Mouse (Mus musculus): Measurements from ENCODE around the gene Bace2. TPM values are rescaled to one million over a fixed set of nuclear protein-coding genes. Genes with fewer than 3 reads are reported as not detected.

Bace2 gene
- total and polyA plus RNA-seq, 3 experiments: not detected

- peak overlapping the region; percentile 19 for H3K9ac ChIP-seq (ENCODE audit: control insufficient read depth, low read depth, low read length, poor library complexity, severe bottlenecking)
- DNase-seq (ENCODE audit: low read depth, low spot score): no peak
- no peaks in the 10 kb centered on the region for H3K79me2 ChIP-seq (ENCODE audit: control insufficient read depth, insufficient read depth, low read length, poor library complexity)
- H3K4me1 ChIP-seq (ENCODE audit: control insufficient read depth in 1 of 2, insufficient read depth in 2 of 2, low read length in 2 of 2): peaks cover 5 to 23% of the 10 kb centered on the region in 2 experiments
- no peak overlapping the region for H3K4me3 ChIP-seq (ENCODE audit: control insufficient read depth in 1 of 2, insufficient read depth in 1 of 2, low read depth in 2 of 2, low read length in 2 of 2)
- TF ChIP-seq ZKSCAN1 (IDR thresholded peaks at IDR 0.05; ENCODE audit: low read depth, low read length): peak; percentile 49; the same call in 1 of the 2 replicates
- no peak for TF ChIP-seq NELFE (IDR thresholded peaks at IDR 0.05; ENCODE audit: low read depth, low read length)
- TF ChIP-seq NRF1 (IDR thresholded peaks at IDR 0.05; ENCODE audit: insufficient read depth, low read depth, low read length, poor library complexity, severe bottlenecking): no peak
- no peak for TF ChIP-seq USF2 (IDR thresholded peaks at IDR 0.05; ENCODE audit: borderline replicate concordance in 1 of 2, insufficient read depth in 1 of 2, low read depth in 1 of 2, low read length in 2 of 2)
- TF ChIP-seq ETS1 (IDR thresholded peaks at IDR 0.05; ENCODE audit: low read depth, low read length): no peak
- H3K9me3 ChIP-seq (replicated peaks; ENCODE audit: insufficient read depth, low read length): no peaks in the 10 kb centered on the region
- H3K27me3 ChIP-seq (ENCODE audit: control insufficient read depth in 1 of 2, insufficient read depth in 2 of 2, low read length in 2 of 2): no peaks in the 10 kb centered on the region
- H3K27ac ChIP-seq (ENCODE audit: control insufficient read depth, low read depth, low read length): peak overlapping the region; percentile 18
- H3K36me3 ChIP-seq (ENCODE audit: control insufficient read depth in 1 of 2, insufficient read depth in 2 of 2, low read length in 2 of 2): peaks cover 0 to 16% of the 10 kb centered on the region in 2 experiments; a peak in 2 of 4 replicates
Measured at GRCm38 (mm10) chr16:97467472-97467871, 110.9 kb downstream of the Bace2 start.

GRCm38 (mm10) chr16:97467993-97468791 lies 111.7 kb downstream of the Bace2 start:
- peak; percentile 70 for DNase-seq (ENCODE audit: low read depth, low spot score)
- Histone ChIP-seq H3K9ac (ENCODE audit: control insufficient read depth, low read depth, low read length, poor library complexity, severe bottlenecking) (peak overlapping the region; percentile 19), H3K79me2 (ENCODE audit: control insufficient read depth, insufficient read depth, low read length, poor library complexity) (no peaks in the 10 kb centered on the region), H3K27me3 (ENCODE audit: control insufficient read depth in 1 of 2, insufficient read depth in 2 of 2, low read length in 2 of 2) (no peaks in the 10 kb centered on the region), H3K36me3 (ENCODE audit: control insufficient read depth in 1 of 2, insufficient read depth in 2 of 2, low read length in 2 of 2) (peaks cover 0 to 22% of the 10 kb centered on the region in 2 experiments; a peak in 2 of 4 replicates), H3K4me1 (ENCODE audit: control insufficient read depth in 1 of 2, insufficient read depth in 2 of 2, low read length in 2 of 2) (peaks cover 12 to 22% of the 10 kb centered on the region in 2 experiments), H3K9me3 (replicated peaks; ENCODE audit: insufficient read depth, low read length) (no peaks in the 10 kb centered on the region), H3K27ac (ENCODE audit: control insufficient read depth, low read depth, low read length) (peak overlapping the region; percentile 19), H3K4me3 (ENCODE audit: control insufficient read depth in 1 of 2, insufficient read depth in 1 of 2, low read depth in 2 of 2, low read length in 2 of 2) (no peak overlapping the region)
- TF ChIP-seq MYB (IDR thresholded peaks at IDR 0.05; ENCODE audit: low read depth, low read length) (no peak), POLR2A (IDR thresholded peaks at IDR 0.05; ENCODE audit: control insufficient read depth in 1 of 2, insufficient read depth in 1 of 2, low read depth in 1 of 2, low read length in 2 of 2, poor library complexity in 1 of 2) (no peak), POLR2AphosphoS5 (IDR thresholded peaks at IDR 0.05; ENCODE audit: borderline replicate concordance, low read depth, low read length) (no peak), ELF1 (IDR thresholded peaks at IDR 0.05; ENCODE audit: low read depth, low read length) (peak; percentile 71; the same call in 1 of the 2 replicates), GABPA (IDR thresholded peaks at IDR 0.05; ENCODE audit: low read depth, low read length) (no peak), RAD21 (IDR thresholded peaks at IDR 0.05; ENCODE audit: low read depth, low read length) (no peak), MXI1 (IDR thresholded peaks at IDR 0.05; ENCODE audit: low read depth, low read length) (no peak), CTCF (IDR thresholded peaks at IDR 0.05 in 2 of 3, conservative IDR thresholded peaks at IDR 0.05 in 1 of 3; ENCODE audit: control insufficient read depth in 1 of 3, insufficient read depth in 1 of 3, low read depth in 2 of 3, low read length in 3 of 3, poor library complexity in 1 of 3, severe bottlenecking in 1 of 3) (no peak), USF2 (IDR thresholded peaks at IDR 0.05; ENCODE audit: borderline replicate concordance in 1 of 2, insufficient read depth in 1 of 2, low read depth in 1 of 2, low read length in 2 of 2) (no peak), POLR2AphosphoS2 (IDR thresholded peaks at IDR 0.05; ENCODE audit: low read length) (no peak), USF1 (IDR thresholded peaks at IDR 0.05; ENCODE audit: low read depth, low read length) (peak; percentile 54), E2F4 (IDR thresholded peaks at IDR 0.05; ENCODE audit: borderline replicate concordance, low read depth, low read length) (no peak), MAFK (IDR thresholded peaks at IDR 0.05; ENCODE audit: borderline replicate concordance, low read depth, low read length) (no peak), NELFE (IDR thresholded peaks at IDR 0.05; ENCODE audit: low read depth, low read length) (no peak), CHD1 (IDR thresholded peaks at IDR 0.05; ENCODE audit: low read depth, low read length) (no peak), GATA1 (IDR thresholded peaks at IDR 0.05; ENCODE audit: low read depth, low read length) (0 out of 2 replicates have a peak, but pooled peaks have one; percentile 13), ETS1 (IDR thresholded peaks at IDR 0.05; ENCODE audit: low read depth, low read length) (peak; percentile 22; the same call in 1 of the 2 replicates), MAZ (IDR thresholded peaks at IDR 0.05; ENCODE audit: low read depth, low read length) (no peak), RCOR1 (IDR thresholded peaks at IDR 0.05; ENCODE audit: low read depth, low read length) (no peak), HCFC1 (IDR thresholded peaks at IDR 0.05; ENCODE audit: low read depth, low read length) (no peak), KAT2A (conservative IDR thresholded peaks at IDR 0.05; ENCODE audit: low read depth, low read length) (no peak), TCF12 (IDR thresholded peaks at IDR 0.05; ENCODE audit: low read depth, low read length) (no peak), NRF1 (IDR thresholded peaks at IDR 0.05; ENCODE audit: insufficient read depth, low read depth, low read length, poor library complexity, severe bottlenecking) (peak; percentile 30; the same call in 1 of the 2 replicates), ZKSCAN1 (IDR thresholded peaks at IDR 0.05; ENCODE audit: low read depth, low read length) (no peak), ZNF384 (IDR thresholded peaks at IDR 0.05; ENCODE audit: low read depth, low read length) (no peak), SIN3A (IDR thresholded peaks at IDR 0.05; ENCODE audit: low read length) (peak; percentile 27; the same call in 1 of the 2 replicates), EP300 (IDR thresholded peaks at IDR 0.05; ENCODE audit: low read depth in 1 of 2, low read length in 2 of 2) (peak; percentile 22 to 50; a peak in 3 of 4 replicates), UBTF (IDR thresholded peaks at IDR 0.05; ENCODE audit: borderline replicate concordance, insufficient read depth, low read depth, low read length) (no peak)
